Mouse (Mus musculus): Measurements from ENCODE around the gene Dhrs7. TPM values are rescaled to one million over a fixed set of nuclear protein-coding genes. Genes with fewer than 3 reads are reported as not detected.

Gene Dhrs7
- polyA plus RNA-seq, 1 experiment = 1.4 TPM

DNA sequence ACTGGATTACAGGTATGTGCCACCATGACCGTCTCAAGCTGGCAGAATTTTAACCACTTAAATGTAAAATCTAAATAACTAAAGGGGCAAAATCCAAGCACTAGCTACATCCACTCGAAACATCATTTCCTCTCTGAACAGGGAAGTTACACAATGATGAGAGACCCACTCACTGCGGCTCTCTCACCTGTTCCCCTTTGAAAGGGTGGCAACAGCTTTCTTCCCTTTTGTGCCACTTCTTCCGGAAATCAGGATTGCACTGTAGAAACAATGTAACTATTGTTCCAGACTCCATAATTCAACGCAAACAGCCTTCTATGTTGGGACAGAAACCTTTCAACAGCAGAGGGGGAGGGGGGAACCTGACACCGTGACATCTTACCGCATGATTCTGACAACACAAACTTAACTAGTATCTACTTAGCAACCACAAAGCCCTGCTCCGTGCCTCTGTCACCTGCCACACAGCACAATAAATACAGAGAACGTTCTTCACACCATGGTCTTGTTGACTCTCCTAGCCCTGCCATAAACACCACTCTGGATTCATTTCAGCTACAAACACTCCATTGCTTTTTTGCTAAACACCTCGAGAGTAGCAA, 3.3 kb upstream of the Dhrs7 start:
- TF ChIP-seq GATA1 (IDR thresholded peaks at IDR 0.05; ENCODE audit: low read length) = no peak

DNA sequence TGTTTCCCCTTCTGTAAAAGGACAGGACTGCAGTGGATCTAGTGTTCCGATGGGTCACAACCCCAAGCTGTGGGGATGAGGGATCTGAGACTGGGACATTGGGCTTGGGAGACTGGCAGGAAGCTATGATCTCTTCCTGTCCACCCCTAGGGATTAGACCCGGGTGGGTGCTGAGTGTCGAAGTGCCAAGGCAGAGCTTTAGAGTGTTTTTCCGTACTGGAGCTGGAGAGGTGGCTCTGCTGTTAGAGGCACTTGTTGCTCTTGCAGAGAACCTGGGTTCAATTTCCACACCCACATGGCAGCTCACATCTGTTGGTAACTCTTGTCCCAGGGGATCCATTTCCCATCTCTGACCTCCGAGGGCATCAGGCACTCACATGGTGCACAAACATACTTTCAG, 1.3 kb upstream of the Dhrs7 start:
- no peak for TF ChIP-seq GATA1 (IDR thresholded peaks at IDR 0.05; ENCODE audit: low read length)

DNA sequence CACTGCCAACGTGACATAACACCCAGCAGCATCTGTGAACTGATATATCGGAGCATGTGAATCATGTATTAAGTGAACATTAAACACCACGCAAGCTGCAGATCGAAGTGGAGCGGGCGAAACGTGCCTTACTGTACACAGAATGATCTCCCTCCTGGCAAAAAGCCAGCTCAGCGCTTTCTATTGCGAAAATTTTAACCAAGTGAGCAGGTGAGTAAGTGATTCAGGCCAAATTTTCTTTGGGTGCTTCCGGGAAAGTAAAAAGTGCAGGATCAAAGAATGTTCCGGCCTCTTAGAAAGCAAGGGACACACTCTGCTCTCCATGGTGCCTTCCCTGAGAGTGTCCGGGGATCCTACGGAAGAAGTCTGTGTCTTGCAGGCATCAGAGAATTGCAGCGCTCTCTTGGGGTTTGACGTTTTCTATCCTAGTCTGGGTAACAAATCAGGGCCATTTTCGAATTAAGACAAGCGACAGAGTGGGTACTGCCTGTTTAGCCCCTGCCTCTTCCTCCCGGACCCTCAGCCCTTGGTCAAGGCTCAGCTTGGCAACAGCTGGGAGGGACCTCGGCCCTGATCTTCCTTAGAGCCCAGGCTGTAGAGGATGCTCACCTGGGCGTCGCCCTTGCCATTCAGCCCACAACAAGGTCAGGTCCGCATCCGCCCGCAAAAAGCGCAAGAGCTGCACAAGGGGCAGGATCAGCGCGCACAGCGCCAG, 532 bp downstream of the Dhrs7 start:
- no peak for TF ChIP-seq GATA1 (IDR thresholded peaks at IDR 0.05; ENCODE audit: low read length)

DNA sequence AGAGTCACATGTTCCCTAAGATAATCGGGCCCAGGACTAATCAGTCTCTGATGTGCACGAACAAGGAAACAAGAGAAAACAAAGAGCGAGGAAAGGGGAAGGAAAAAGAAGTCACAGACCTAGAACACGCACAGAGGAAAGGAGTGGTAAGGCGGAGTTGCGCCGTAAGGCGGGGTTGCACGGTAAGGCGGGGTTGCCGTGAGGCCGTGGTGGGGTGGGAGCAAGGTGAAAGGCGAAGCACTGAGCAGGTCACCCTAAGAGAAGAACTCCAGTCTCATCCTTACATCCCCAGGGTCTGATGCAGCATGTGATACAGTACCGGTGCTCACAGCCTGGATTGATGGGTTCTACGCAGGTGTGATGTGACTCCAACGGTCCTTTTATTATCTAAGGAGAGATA, 8.9 kb downstream of the Dhrs7 start:
- TF ChIP-seq GATA1 (IDR thresholded peaks at IDR 0.05; ENCODE audit: low read length) = no peak

DNA sequence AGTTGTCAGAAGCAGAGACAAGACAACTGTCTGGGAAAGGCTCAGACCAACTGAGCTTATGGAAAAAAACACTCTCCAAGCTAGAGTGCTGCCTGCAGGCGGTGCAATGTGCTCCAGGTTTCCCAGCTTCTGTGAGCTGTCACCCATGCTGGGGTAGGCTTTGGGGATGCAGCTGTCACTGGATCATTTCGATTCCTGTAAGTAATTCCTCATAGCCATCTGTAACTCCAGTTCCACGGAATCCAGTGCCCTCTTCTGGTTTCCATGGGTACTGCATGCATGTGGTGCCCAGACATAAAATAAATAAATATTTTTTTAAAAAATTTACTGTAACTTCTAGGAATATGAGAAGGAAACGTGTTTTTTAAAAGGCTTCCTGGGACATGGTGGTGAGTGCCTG, 10.0 kb downstream of the Dhrs7 start:
- TF ChIP-seq GATA1 (IDR thresholded peaks at IDR 0.05; ENCODE audit: low read length) = no peak

DNA sequence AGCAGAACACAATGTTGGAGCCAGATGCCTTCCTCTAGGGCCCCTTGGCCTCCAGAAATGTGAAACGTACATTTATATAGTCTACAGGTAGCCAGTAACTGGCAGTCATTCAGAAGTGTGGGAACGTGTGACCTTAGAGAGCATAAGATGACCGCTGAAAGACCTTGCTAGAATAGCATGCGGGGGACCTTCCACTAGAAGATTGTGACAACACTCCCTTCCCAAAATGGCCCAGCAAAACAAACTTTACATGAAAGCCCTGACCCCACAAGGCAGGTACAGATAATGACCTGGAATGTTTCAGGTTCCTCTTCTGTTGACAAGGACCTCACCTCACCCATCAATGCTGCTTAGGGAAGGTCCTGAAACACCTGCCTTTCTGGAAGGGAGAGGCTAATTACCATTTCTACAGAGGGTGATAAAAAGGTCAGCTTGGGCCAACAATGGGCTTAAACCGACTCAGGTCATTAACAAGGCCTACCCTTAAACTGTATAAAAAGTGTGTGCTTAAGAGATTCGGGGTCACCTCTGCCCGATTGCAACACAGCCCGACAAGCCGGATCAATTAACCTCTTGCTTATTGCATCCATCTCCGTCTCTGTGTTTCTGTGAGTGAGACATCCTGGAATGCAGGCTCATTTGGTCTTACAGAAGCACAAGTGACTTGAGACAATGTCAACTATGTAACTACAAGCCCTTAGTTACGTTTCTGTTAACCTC, 14.9 kb downstream of the Dhrs7 start, which contains the start of gene Gm4756:
Gene Gm4756, minus strand, starts transcription at position 51 of the 720 bp plus-strand sequence.
- no peak for TF ChIP-seq GATA1 (IDR thresholded peaks at IDR 0.05; ENCODE audit: low read length)

DNA sequence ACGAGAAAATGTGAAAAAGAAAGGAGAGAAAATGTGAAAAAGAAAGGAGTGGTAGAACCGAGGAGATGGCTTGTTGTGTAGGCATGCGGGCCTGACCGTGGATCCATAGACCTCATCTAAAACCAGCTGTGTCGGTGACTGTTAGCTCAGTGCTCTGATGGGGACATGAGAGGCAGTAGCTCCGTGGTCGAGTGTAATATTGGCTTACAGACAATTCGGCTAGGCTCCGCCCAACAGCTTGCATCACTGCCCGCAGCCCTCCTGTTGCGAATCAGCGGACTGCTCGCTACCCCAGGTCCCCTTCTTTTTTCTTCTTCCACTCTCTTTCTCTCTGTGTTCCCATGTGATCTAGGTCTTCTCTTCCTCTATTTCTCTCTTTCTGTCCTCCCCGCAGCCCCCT, 15.8 kb downstream of the Dhrs7 start:
- no peak for TF ChIP-seq GATA1 (IDR thresholded peaks at IDR 0.05; ENCODE audit: low read length)

DNA sequence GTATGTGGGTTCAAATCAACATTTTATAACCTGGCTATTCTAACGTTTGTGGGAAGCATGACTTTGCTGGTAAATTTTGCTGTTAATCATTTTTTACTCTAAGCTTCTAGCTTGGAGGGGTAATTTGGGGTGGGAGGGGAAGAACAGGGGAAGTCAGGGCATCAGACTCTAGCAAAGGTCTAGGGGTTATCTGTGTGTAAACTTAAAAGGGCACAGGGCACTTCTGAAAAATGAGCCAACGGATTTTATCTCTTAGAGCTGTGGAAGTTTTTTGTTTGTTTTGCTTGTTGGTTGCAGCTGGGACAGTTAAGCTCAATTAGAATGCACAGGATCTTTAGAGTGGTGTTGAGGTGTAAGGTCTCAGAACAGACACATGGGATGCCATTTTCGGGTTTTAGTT, 26.7 kb downstream of the Dhrs7 start:
- TF ChIP-seq GATA1 (IDR thresholded peaks at IDR 0.05; ENCODE audit: low read length) = no peak

DNA sequence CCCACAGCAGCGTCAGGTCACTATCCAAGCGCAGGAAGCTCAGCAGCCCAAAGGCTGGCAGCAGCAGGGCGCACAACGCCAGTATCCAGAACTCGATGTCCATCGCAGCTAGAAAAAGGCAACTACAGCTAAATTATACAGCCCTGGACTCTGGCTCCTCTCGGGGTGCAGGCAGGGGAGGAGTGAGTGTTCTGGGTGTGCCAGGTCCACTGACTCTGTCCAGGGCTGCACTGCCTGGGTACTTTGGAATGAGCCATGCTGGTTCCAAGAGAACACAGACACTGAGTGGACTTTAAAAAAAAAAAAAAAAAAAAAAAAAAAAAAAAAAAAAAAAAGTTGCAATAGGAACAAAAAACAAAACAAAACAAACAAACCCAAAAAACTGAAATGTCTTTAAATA, 36.0 kb downstream of the Dhrs7 start:
- no peak for TF ChIP-seq GATA1 (IDR thresholded peaks at IDR 0.05; ENCODE audit: low read length)

DNA sequence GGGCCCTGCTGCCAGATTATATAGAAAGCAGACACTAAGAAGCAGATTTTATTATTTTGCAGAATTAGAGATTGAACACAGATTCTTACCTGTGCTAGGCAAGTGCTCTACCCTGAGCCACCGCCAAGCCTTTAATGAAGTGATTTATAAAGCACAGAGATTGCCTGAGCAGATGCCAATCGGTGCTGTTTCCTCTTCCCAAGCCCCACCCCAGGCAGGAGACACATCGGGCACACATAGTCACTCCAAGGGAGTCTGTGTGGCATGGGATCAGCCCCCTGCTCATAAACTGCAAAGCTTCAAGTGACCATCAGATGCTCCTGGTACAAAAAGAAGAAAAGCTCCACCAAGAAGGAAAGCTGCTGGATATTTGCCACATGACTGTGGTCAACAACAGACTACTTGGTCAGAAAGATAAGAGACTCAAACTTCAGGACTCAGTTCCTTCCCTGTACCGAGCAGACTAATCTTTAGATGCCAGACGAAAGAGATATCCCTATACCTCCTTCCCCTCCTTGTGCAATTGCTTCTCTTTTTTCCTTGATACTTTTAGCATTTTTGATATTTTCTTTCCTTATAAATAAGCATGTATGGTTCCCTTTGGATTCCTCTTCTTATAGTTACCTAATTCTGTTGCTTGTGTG, 41.7 kb downstream of the Dhrs7 start:
- TF ChIP-seq GATA1 (IDR thresholded peaks at IDR 0.05; ENCODE audit: low read length) = no peak

DNA sequence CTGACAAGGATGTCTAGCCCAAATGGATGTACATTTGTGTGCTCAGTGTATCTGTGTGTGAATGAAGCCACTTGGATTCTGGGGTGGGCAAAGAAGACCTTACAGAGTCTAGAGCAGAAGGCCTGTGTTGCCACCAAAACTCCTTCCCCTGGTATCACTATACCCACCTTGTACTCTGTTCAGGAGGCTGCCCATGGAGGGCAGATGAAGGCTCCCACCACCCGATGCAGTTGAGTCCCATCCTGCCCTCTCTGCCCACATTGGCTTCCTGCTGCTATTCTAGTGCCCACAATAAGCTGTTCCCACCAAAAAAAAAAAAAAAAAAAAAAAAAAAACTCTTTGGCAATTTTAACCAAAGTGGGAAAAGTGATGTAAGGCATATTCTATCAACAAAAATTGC, 43.3 kb downstream of the Dhrs7 start:
- no peak for TF ChIP-seq GATA1 (IDR thresholded peaks at IDR 0.05; ENCODE audit: low read length)

DNA sequence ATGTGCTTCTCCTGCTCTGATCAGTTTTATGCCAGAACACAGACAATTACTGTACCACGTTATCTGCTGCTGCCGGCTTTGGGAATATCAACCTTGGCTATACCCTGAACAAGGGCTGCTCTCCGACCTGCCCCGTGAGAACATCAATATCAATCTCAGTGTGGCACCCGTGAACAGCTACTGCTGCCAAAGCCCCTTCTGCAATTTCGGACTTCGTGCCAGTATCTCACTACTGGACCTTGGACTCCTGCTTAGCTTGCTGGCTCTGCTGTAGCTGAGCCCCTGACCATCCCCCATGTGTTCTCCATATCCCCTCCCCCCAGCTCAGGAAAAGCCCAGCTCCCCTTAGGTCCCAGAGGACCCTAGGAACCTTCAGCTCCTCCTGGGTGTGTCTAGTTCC, 43.9 kb downstream of the Dhrs7 start:
- TF ChIP-seq GATA1 (IDR thresholded peaks at IDR 0.05; ENCODE audit: low read length) = no peak

DNA sequence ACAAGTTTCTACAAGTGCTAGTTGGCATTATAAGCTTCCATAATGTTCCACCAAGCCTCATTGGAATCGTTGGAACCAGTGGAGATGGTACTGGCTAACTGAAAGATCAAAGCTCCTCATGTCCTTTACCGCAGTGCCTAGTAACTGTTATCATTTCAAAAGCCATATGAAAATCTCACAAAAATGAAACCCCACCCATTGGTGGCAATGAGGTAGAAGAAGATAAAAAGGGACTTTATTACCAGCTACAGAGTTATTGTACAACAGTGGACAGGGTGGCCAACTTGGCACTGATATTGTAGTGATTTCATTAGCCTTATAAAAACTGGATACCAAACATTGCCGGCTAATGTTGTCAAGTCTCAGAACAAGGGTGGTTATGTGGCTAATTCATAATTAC, 52.7 kb downstream of the Dhrs7 start:
- no peak for TF ChIP-seq GATA1 (IDR thresholded peaks at IDR 0.05; ENCODE audit: low read length)

Other genes with a start within 250 kb of the Dhrs7 start
- gene Lrrc9, start 223.0 kb downstream of the Dhrs7 start, polyA plus RNA-seq (2012) = not detected in 2 replicates
- gene Pcnx4, start 128.5 kb downstream of the Dhrs7 start, polyA plus RNA-seq (2012) = 0.96 and 1.3 TPM in 2 replicates
- not detected in 2 replicates for gene Gm4756, start 15.2 kb downstream of the Dhrs7 start, polyA plus RNA-seq (2012)
- 14.0 and 18.7 TPM in 2 replicates for gene Ppm1a, start 92.5 kb upstream of the Dhrs7 start, polyA plus RNA-seq (2012)

All from G1E-ER4 (cell line).